Mouse (Mus musculus) cerebellum, postnatal 4 days (tissue): ENCODE measurements around the gene Gatb.
"Not testable (repeated sequence)": the region's sequence is repeated elsewhere in the genome, so short reads cannot be mapped to it uniquely, and the experiment has no call there.

Experiments used
- DNase-seq, 2 experiments: peaks; one replicate each; pipeline ENCODE4 v3.0.0; 2022; ENCODE audit warnings: low spot score in 2 of 2, mixed read lengths in 1 of 2

The Gatb gene

DNA sequence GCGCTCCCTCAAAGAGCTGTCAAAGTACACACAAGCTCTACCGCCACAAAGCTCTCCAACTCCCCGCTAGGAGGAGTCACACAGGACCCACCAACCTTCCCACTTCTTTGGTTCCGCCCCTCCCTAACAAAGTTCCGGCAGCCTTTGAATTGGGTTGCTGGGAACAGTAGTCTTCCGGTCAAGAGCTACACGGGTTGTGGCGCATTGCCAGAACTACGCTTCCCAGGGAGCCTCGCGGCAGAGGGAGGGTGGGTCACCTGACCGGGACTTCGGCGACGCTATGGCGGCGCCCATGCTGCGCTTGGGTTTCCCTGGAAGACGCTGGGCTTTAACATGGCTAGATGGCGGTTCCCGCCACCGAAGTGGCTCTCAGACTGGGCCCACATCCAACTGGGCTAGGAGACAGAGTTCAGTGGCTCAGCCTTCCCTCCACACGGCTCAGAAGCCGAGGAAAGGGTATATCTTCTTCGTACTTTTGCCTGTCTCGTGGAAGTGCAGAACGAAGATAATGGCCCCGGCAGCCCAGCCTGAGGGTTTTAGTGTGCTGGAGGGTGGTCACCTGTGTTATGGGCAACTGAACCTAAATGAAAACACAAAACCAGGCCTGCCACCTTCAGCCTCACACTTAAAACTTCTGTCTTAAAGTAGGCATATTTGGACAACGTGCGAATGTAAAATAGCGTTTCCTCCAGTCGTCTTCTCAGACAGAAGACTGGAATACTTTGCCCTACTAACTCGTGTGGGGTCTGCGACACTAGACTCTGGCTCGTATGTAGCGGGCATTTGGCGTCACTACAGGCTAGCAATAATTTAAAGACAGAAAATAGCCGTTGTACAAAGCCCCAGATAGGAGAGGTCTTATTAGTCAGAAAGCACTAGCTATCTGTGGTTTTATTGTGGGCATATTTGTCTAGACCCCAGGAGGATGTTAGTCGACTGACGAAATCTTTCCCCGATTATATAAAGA lies at the start of gene Gatb:
Gatb (plus strand) TSS at position 256 of the 967 bp plus-strand sequence.
- peak; percentile 98 to 99 for DNase-seq

DNA sequence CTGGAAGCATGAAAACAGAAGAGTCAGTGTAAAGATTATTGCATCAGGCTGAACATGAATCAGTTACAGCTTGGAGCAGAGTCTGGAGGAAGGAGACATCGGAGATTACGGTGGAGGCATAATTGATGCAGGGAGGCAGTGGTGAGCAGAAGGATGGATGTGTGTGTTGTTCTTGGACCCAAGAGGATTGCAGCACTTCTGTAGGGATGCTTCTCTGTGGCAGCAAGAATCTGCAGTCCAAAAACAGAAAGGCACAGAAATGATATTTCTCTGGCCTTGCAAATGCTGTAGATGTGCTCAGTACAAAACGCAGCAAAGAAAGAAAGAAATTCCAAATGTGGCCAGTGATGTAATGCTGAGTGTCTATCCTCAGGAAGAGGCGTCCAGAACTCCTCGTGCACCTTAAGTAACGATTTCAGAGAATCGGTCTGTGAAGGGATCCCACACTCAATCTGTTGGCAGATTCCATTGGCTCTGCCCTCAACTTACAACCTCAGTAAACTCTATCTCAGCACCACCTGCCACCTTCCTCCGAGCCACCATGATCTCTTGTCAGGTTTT lies 43.2 kb upstream of the Gatb start:
- DNase-seq: no peak

DNA sequence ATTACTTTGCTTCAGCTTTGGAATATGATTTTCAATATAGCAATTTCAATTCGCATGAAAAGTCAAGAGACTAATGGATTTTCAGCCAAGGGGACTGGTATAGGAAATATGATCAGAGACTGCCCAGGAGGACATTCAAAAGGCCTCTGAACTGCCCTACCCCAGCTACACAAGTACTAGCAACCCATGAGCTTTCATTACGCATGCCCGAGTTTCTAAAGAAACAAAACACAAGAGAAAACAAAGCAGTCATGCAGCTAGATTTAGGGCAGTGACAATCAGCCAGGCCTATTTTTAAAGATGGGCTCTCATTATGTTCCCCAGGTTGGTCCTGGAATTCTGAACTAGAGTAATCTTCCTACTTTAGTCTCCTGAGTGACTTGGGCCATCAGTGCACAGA lies 41.5 kb upstream of the Gatb start:
- DNase-seq: no peak

DNA sequence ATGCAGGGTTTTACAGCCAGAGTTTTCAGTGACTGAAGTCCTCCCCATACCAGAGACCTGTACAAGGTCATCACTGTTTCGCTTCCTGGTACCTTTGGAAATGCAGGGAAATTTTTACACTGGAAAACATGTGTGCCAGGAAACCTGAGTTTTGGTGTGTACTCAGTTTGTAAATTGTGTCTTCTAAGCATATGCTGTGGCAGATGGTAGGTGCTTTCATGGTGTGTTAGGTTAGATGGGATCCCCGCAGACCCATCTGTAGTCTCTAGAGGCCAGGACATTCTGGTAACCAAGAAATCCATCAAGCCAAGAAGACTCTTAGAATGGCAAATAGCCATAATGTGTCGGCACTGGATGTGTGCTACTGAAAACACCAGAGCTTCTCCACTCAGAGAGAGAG lies 38.9 kb upstream of the Gatb start:
- no peak for DNase-seq

DNA sequence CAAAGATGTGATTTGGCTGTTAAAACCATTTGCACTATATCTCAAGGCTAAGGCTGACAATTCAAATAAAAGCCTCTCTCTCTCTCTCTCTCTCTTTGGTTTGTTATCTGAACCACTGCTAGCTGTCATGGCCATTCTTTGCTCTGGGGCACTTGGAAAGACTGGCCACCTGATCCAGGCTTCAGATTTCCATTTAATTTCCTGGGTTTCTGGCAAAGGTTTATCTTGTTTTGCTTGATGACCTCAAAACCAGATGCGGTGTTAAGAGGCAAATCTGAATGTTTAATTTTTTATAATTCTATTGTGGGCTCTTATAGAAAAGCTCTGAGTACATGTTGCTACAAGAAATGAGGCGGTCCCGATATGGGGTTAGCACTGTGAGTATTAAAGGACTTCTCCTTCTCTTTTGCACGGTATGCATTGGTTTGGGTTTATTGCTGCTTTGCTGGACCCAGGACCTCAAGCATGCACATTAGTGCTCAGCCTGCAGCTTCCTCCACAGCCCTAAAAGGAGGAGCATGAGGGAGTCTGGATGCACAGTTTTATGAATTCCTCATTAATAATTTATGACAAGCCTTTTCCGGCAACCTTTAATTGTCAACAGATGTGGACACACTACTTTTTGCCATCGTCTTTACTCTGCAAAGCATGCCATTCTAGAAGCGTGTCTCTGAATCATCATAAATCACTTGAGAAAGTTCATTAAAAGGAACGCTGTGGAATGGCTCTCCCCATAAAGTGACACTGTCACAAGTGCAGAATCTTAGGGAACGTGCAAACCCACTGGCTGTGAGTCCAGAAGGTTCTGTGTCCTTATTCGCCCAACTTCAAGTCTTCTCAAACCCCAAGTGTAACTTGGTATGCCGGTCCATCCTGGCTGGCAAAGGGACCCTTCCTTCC lies 38.0 kb upstream of the Gatb start:
- no peak for DNase-seq

DNA sequence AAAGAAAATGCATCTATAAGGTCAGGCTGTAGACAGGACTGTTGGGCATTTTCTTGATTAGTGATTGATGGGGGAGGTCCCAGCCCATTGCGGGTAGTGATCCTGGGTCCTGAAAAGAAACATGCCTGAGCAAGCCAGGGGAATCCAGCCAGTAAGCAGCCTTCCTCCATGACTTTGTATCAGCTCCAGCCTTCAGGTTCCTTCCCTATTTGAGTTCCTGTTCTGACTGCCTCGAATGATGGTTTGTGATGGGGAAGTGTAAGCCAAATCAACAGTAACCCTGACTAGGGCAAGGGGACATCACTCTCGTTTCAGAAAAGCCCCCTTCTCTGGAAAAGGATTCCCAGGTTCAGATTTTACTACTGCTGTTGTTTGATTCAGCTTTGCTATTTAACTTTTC lies 31.2 kb upstream of the Gatb start:
- no peak for DNase-seq

DNA sequence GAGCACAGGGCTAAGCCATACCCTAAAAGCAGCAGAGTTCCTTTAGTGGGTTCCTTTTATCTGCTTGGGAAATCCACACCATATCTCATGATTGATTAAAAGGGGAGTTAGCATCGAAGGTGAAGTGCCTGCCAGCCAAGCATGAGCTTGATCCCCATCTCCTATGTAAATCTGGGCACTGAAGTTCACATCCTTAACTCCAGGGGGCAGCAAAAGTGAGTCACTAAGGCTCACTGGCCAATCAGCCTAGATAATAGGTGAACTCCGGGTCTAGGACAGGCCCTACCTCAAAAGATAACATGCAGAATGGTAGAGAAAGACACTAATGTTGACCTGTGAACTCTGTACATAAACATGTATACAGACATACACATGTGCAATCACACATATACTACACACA lies 30.3 kb upstream of the Gatb start:
- DNase-seq: no peak

DNA sequence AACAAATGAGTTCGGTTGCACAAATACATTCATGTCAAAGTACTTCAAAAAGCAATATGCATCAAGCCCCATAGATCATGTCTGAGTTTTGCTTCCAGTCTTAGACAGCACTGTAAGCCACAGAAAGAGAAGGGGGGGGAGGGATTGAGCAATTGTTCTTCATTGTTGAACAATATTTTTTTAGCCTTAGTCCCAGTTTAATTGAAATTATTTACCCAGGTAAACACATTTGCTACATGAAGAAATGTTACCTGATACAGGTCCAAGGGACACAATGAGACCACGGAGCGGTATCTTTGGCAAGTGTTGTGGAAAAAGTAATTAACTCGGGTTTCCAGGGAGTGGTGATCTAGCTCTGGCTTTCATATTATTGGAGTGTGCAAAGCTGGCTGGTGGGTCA lies 23.6 kb upstream of the Gatb start:
- no peak for DNase-seq

DNA sequence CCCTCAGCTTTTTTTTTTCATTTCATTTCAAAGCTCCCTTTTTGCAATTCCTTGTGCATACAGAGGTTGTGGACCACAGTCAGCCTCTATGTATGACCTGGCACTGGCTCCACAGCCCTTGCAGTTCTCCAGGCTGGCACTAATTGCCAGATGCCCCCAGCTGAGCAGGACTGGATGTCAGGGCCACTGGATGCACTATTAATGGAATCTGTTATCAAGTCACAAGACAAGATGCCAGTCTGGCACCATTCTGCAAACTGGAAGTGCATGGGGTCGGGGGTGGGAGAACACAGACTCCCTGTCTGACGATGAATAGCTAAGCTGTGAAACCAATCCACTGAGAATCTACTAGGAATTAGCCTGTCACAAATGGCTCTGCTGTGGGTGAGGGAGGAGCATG lies 22.6 kb upstream of the Gatb start:
- peak in 1 of 2 experiments; percentile 35 for DNase-seq

DNA sequence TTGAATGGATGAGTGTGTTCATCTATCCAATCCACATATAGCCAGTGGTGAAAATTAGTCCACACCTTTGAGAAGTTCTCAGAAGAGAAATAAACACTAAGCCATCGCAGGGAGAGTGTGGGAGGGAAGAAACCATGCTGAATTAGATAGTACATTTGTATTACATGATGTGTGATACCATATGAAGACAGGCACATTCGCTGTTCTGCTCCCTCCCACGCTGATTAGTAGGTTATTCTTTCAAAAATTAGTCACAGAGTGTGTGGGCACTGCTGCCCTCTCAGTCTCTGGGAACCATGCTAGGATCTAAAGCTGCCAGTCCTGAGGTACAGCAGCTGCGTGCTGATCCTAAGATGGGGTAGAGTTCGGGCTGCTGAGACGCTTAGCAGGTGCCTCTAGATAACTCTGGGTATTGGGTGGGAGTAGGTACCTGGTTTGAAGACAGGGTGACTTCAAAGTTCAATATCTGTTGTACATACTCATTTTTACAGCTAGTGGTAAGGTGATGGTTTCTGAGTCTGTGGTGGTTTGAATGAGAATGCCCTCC lies 20.1 kb upstream of the Gatb start:
- DNase-seq: no peak

DNA sequence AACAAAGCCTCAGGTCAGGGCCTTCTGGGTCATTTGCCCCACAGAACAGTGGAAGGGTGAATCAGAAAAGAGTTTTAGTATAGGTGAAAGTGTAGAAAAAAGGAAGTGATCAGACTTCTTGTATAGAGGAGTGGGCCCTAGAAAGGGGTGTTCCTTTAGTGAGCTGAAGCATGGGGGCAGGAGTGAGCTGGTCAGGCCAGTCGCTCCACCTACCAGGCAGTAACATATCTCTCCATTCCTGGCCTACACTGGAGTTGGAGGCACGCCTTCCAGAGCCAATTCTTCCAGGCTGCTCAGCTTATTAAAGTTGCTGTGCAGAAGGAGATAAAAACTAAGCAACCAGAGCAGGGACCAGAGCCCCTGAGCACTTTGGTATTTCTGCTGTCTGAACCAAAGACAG lies 9.3 kb upstream of the Gatb start:
- DNase-seq: no peak

DNA sequence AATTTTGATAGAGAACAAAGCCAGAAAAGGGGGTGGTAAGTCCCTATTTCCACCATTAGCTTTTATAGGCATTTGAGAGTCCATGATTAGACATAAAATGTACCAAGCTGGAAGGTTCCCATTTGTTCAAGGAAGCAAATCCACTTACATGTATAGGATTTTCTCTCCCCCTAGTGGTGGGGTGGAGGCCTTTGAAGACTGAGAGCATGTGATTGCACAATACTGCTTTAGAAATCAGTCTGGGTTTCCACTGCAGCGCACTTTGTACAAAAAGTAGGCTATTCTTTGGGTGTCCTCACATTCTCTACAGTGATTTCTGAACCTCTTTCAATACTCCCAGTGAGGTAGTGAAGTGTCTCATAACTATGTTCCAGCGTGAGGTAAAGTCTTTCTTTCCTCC lies 2.6 kb upstream of the Gatb start:
- peak in 1 of 2 experiments; percentile 47 for DNase-seq

DNA sequence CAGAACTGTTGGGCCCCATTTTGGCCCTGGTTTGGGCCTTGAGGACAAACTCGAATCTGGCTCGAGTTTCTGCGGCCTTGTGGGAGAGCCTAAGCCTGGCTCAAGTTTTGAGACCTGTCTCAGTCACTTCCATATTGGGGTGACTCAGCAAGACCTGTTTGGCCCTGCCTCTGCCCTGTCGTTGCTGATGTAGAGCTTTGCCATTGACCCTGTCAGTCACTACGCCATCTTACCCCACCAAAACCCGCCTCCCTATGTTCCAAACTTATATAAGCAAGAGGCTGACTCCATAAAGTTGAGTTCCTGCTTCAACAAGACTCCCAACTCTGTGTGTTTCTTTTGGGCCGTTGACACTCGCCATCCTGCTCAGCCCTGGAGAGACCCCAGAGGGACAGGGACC lies 1.4 kb upstream of the Gatb start:
- not testable (repeated sequence) for DNase-seq

DNA sequence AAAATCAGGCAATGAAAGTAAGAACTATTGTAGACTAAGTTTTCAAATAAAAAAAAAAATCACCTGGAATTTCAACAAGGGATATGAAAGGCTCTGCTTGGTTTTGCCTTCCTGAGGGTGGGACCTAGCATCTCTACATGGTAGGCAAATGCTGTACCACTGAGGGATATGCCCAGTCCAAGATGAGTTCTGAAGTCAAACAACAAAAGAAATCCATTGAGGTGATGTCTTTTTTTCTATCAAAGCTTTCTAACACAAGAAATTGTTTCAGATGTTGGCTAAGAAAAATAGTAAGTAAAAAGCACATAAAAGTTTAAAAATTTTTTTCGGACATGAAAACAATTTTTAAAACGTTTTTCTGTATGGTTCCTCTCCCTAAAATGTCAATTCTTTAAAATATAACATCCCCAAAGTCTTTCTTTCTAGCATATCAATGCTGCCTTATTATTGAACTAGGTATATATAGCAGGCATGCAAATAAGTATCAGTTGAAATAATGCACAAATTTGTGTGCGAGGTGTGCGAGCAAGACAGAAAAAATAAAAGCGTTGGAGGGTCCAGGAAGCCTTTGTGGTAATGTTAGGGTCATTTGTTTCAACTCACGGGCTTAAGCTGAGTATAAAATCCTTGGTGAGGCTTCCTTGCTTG lies 579 bp upstream of the Gatb start:
- DNase-seq: no peak

DNA sequence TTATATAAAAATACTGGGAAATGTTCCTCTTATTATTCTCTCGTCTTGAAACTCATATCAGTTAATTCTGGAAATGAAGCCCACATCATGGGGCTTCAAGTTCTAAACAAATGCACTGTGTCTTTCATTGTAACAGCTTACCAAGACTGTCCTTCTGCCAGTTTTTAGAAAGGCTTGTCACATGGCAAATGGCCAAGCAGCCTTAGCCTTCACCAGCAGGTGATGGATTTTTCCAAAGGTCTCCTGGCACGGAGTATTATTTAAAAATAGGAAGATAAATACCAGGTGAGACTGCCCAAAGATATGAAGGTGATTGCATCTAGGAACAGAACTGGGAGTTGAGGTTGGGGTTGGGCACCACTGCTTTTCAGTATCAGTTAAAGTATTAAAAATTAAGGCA lies 8.8 kb downstream of the Gatb start:
- DNase-seq: no peak

DNA sequence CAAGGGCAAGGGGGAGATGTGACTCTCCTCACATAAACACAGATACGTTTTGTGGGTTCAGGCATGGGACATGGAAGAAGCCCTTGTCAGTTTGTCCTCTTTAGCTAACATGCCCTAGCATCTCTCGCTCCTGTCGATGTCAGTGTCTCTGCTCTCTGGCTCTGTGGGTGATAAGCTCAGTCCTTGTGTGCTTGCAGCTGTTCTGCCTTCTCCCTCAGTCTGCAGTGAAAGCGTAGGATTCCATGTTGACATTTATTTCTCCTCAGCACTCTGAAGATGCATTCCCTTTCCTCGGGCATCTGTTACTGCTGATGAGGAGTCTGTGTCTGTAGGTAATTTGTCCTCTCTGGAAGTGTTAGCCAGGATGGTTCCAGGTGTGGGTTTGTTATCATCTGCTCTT lies 9.3 kb downstream of the Gatb start:
- DNase-seq: no peak

DNA sequence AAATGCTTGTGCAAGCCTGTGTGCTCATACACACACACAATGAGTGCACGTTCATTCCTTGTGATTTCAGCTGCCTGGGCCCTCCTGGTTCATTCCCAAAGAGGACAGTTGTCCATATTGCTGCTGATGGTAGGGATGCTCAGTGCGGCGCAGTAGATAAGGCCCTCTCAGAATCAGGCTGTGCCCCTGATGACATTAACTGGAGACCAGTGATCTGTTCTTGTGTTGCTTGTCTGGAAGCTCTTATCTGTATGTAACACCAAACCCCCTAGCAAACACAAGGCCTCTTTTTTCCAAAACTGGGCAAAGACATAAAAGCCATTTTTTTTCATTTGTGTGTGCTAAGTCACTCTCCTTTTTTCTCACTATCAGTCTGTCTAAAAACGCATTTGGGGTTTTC lies 11.0 kb downstream of the Gatb start:
- no peak for DNase-seq

DNA sequence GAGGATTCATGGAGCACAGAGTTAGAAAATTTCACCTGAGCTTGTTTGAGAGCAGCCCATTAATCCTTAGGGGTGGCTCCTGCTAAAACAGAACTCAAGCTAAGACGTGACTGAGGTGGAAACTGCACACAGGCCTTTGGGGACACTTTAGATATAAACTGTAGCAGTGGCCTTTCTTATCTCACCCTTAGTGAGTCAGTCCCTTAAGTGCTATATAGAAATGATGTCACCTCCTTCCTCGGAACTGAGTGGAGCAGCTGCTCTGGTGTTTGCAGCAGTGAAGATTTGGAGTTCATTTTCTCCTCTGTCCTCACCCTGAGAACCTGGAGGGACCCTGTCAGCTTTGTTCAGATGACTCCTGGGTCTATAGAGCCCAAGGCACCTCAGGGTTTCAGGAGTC lies 14.8 kb downstream of the Gatb start:
- DNase-seq: no peak

DNA sequence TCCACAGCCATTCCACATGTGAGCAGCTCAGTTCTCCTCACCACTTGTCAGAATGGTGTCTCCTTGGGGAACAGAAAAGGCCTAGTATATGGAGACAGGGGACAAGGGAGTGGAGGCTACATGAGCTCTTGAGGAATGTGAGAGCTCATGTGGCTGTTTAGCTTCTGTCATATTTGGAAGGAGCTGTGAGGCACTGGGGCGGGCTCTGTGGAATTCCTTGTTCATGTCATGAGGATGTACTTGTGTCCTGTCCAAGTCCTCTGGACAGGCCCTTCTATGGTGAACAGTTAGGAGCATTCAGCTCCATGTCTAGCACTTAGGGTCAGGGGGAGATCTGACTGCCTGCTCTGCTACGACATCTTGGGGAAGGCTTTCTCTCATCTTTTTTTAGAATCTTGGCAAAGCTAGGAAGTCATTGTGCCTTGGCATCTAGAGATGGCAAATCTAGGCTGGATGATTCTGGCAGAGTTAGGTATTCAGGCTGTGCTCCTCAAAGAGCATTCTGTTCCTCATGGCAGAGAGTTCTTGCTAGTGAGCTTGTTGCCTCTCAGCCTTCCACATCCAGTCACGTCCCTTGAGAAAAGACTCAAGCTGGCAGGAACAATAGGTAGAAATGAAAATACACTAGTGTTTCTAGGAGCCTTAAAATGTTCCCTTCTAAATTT lies 16.3 kb downstream of the Gatb start:
- no peak for DNase-seq

DNA sequence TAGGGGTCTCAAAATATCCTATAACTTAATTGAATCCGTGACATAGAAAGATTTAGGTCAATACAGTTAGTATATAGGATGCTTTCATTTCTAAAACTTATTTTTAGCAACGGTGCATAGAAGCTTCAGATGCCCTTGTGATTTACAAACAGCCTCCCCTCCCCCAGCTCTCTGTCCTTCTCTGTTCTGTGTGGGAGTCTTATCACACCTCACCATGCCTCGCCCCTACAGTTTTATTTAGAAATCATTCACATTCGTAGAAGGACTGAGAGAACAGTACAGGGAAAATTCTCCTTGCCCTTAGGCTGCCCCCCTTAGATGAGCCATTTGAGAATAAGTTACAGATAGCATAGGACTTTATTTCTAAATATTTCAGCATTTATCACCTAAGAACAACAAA lies 18.1 kb downstream of the Gatb start:
- no peak for DNase-seq

DNA sequence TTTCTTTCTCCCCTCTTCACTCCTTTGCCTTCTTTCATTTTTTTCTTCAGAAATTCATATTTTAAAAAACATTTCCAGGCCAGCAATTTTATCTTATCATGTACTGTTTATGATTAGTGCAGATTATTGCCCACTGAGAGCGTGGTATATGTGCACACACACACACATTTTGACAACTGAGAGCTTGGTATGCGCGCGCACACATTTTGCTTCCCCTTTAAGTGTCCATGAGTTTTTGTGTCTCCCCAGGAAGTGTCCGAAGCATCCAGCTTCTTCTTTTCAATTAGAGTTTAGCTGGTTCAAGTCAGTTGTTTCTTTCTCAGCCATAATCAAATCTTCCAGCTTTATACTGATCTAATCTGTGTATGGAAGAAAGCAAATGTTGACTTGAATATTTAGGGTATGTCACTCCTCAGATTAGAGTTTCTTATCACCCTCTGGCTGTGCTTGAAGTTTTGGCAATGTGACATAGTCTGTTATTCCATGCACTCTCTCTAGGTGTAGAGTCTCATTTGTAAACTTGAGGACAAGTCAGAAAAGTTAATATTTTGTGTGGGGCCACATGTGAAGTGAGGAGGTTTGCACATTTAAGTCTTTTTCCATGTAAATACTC lies 18.8 kb downstream of the Gatb start:
- no peak for DNase-seq
